Mouse (Mus musculus) small intestine, adult 2 months (tissue): Measurements from ENCODE around the gene AU018091. TPM values are rescaled to one million over a fixed set of nuclear protein-coding genes. Genes with fewer than 3 reads are reported as not detected.
A peak's percentile ranks its signal among the peaks of the same experiment; 100 is the strongest.

ENCODE experiments used
- H3K27ac ChIP-seq: fragments of 200-500 bp; 2 replicates; pipeline ENCODE4 v1.5.1; 2012; ENCODE audit warnings: low read depth, low read length, control low read depth, inconsistent platforms; ENCODE audit not compliant: insufficient read depth
- H3K27me3 ChIP-seq: fragments of 200-500 bp; 2 replicates; pipeline ENCODE4 v1.6.1; 2012; ENCODE audit warnings: mild to moderate bottlenecking, moderate library complexity, low read length, inconsistent platforms; ENCODE audit not compliant: control insufficient read depth, insufficient read depth
- H3K36me3 ChIP-seq: fragments of 200-500 bp; 2 replicates; pipeline ENCODE4 v1.6.1; 2012; ENCODE audit warnings: mild to moderate bottlenecking, low read length, control low read depth, inconsistent platforms; ENCODE audit not compliant: control insufficient read depth, insufficient read depth
- H3K4me1 ChIP-seq: fragments of 200-500 bp; 2 replicates; pipeline ENCODE4 v1.6.1; 2012; ENCODE audit warnings: low read length, inconsistent platforms, mixed read lengths; ENCODE audit not compliant: control insufficient read depth, insufficient read depth, insufficient read length
- H3K4me3 ChIP-seq: fragments of 200-500 bp; 2 replicates; pipeline ENCODE4 v1.5.1; 2012; ENCODE audit warnings: low read depth, mild to moderate bottlenecking, control low read depth, inconsistent platforms, low read length, moderate library complexity
- CTCF ChIP-seq: fragments of 200-500 bp; IDR thresholded peaks from 2 replicates; pipeline ENCODE4 v1.5.1; 2012; ENCODE audit warnings: low read depth, mild to moderate bottlenecking, control low read depth, inconsistent platforms, low read length, moderate library complexity, mixed read lengths; ENCODE audit not compliant: insufficient replicate concordance, insufficient read length; ENCODE audit errors: extremely low read depth
- POLR2A ChIP-seq: fragments of 200-500 bp; IDR thresholded peaks from 2 replicates; pipeline ENCODE4 v1.6.1; 2012; ENCODE audit warnings: low read depth, mild to moderate bottlenecking, control low read depth, inconsistent platforms, low read length, moderate library complexity
- WGBS: fragments of 180-500 bp; shearing (Covaris S2); methylation state at CpG from one replicate; pipeline ENCODE4 v1.1.7; 2018; 5-methylcytosine and 5-hydroxymethylcytosine counted together
- polyA plus RNA-seq: library from polyadenylated mRNA; depleted of rRNA; stranded (reverse); fragments of >200 nt; gene quantifications from 2 replicates; pipeline ENCODE4 v1.2.3, GENCODE M21; 2012

The AU018091 gene
- polyA plus RNA-seq, 1 experiment: not detected

DNA sequence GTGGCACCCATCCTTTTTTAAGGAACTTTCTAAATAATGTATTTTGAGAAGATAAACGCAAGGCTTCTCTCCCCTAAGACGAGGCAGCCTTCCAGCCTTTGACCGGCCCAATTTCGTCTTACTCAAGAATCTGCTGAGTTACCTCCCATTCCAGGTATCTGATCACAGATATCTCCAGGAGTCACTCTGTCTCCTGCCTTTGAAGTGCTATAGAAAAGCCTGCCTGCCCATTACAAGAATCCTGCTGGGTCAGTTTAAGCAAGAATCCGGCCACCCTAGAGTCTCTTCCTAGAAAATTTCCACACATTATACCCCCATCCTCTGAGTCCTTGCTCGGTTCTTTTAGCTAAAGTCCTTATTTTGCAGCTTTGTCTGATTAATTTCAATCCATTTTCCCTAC is 41.6 kb upstream of the AU018091 start:
- no peak overlapping the region for H3K27ac ChIP-seq
- whole genome bisulfite sequencing: 44% methylated on average over 6 of the region's 6 CpGs
- H3K36me3 ChIP-seq: no peaks in the 10 kb centered on the region
- TF ChIP-seq CTCF (no peak), POLR2A (no peak)
- no peak overlapping the region for H3K4me3 ChIP-seq
- no peaks in the 10 kb centered on the region for H3K27me3 ChIP-seq
- no peaks in the 10 kb centered on the region for H3K4me1 ChIP-seq

DNA sequence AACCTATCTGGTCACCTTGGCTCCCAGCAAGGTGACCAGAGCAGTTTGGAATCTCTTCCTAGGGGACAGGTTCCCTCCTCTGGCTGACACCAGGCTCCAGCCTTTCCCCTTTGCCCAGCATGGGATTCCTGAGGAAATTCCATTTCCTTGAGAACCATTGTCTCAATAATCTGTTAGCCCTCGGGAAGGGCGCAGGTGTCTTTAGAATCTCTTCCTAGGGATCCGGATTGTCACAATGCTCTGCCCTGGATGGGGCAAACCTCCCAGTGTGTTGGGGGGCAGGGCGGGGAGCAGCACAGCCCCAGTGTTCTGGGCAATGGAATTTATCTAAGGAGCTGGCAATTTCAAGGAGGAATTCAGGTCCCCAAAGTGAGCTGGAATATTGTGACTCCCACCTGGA is 37.5 kb upstream of the AU018091 start:
- Histone ChIP-seq H3K4me1 (no peaks in the 10 kb centered on the region), H3K36me3 (no peaks in the 10 kb centered on the region), H3K27me3 (no peaks in the 10 kb centered on the region), H3K27ac (no peak overlapping the region), H3K4me3 (no peak overlapping the region)
- 51% methylated on average over 4 of the region's 4 CpGs for WGBS
- no peak for TF ChIP-seq POLR2A
- TF ChIP-seq CTCF: no peak

- Histone ChIP-seq H3K36me3 (no peaks in the 10 kb centered on the region), H3K4me3 (no peak overlapping the region), H3K27me3 (no peaks in the 10 kb centered on the region), H3K27ac (no peak overlapping the region), H3K4me1 (no peaks in the 10 kb centered on the region)
- no peak for TF ChIP-seq CTCF
- no peak for TF ChIP-seq POLR2A
- WGBS: 86% methylated on average over 4 of the region's 4 CpGs
These were observed 35.6 kb upstream of the AU018091 start for GRCm38 (mm10) chr7:3204628-3205027.

DNA sequence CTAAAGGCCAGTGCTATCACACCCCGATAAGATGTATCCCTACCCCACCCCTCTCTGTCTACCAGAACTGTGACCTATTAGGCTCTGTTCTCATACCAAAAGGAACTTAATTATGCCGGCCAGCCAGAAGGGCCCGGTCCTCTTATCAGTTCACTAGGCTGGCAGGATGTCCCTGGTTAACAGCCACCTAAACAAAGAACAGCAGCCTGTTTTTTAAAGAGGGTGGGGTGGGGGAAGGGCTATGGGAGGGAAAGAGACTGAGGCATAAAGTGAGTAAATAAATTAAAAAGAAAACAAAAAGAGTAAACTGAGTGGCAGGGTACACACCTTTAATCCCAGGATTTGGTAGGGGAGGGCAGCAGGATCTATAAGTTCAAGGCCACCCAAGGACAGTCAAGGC is 34.9 kb upstream of the AU018091 start:
- Histone ChIP-seq H3K4me1 (no peaks in the 10 kb centered on the region), H3K27ac (no peak overlapping the region), H3K4me3 (no peak overlapping the region), H3K36me3 (no peaks in the 10 kb centered on the region), H3K27me3 (no peaks in the 10 kb centered on the region)
- 6% methylated on average over 3 of the region's 3 CpGs for WGBS
- TF ChIP-seq POLR2A (no peak), CTCF (no peak)

GRCm38 (mm10) chr7:3201134-3201705 is 32.2 kb upstream of the AU018091 start:
- Histone ChIP-seq H3K4me3 (no peak overlapping the region), H3K27ac (no peak overlapping the region), H3K4me1 (no peaks in the 10 kb centered on the region), H3K36me3 (no peaks in the 10 kb centered on the region), H3K27me3 (no peaks in the 10 kb centered on the region)
- 36% methylated on average over 12 of the region's 12 CpGs for WGBS
- no peak for TF ChIP-seq CTCF
- TF ChIP-seq POLR2A: no peak

- no peak overlapping the region for H3K4me3 ChIP-seq
- WGBS: 47% methylated on average over 11 of the region's 11 CpGs
- no peaks in the 10 kb centered on the region for H3K4me1 ChIP-seq
- H3K27ac ChIP-seq: no peak overlapping the region
- peak; percentile 41; the same call in 1 of the 2 replicates for TF ChIP-seq CTCF
- TF ChIP-seq POLR2A: no peak
- H3K36me3 ChIP-seq: no peaks in the 10 kb centered on the region
- no peaks in the 10 kb centered on the region for H3K27me3 ChIP-seq
These were observed 29.9 kb upstream of the AU018091 start for GRCm38 (mm10) chr7:3198884-3199283.

GRCm38 (mm10) chr7:3195850-3196249 is 26.8 kb upstream of the AU018091 start:
- H3K27ac ChIP-seq: no peak overlapping the region
- TF ChIP-seq POLR2A: no peak
- TF ChIP-seq CTCF: no peak
- H3K27me3 ChIP-seq: no peaks in the 10 kb centered on the region
- H3K4me1 ChIP-seq: no peaks in the 10 kb centered on the region
- WGBS: 53% methylated on average over 5 of the region's 5 CpGs
- H3K4me3 ChIP-seq: no peak overlapping the region
- no peaks in the 10 kb centered on the region for H3K36me3 ChIP-seq

DNA sequence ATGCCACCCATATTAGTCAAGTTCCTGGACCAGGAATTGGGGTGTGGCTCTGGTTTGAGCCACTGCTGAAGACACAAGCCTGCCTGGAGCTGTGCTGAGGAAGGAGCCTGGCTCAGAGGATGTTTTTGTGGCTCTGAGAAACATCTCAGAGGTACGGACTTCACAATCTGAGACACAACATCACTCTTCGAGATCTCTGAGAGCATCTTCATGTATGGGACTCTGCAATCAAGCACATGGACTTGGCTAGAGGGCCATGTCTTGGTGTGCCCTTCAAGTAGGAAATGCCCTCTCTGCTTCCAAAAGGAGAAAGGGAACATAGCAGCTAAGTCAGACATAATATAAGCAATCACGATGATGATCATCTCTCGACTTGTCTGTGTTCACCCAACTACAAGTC is 25.5 kb upstream of the AU018091 start:
- H3K27me3 ChIP-seq: no peaks in the 10 kb centered on the region
- no peaks in the 10 kb centered on the region for H3K36me3 ChIP-seq
- WGBS: 91% methylated on average over 4 of the region's 4 CpGs
- TF ChIP-seq POLR2A (no peak), CTCF (no peak)
- H3K27ac ChIP-seq: no peak overlapping the region
- no peak overlapping the region for H3K4me3 ChIP-seq
- H3K4me1 ChIP-seq: no peaks in the 10 kb centered on the region
